Mouse (Mus musculus) bone marrow macrophage, adult 2 months (primary cell): ENCODE results near the gene Elfn2.

Experiments used
- CTCF ChIP-seq: IDR thresholded peaks from 2 replicates; pipeline ENCODE4 v1.5.1; 2012; ENCODE audit warnings: low read depth, mild to moderate bottlenecking, low read length, moderate library complexity
- POLR2A ChIP-seq: IDR thresholded peaks from 2 replicates; pipeline ENCODE4 v1.6.1; 2012; ENCODE audit warnings: mild to moderate bottlenecking, low read depth, low read length, borderline replicate concordance

GRCm38 (mm10) chr15:78624961-78625360 is 93.6 kb downstream of the Elfn2 start:
- TF ChIP-seq POLR2A (no peak), CTCF (no peak)
